ENCODE assay signal across 8 mouse cellular contexts in the genomic region with DNA sequence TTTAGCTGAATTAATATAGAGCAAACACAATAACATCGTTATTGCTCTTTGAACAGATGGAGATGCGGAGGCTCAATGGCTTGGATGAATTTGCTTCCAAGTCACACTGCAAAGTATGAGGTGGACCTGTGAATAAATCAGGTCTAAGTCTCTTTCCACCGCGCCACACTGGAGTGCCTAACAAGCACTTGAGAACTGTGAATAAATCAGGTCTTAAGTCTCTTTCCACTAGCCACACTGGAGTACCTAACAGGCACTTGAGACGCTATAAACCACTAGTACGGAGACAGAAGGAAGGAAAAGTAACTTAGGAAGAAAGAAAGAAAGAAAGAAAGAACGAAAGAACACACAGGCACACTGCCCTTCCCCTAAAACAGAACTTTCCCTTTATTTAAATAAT. TPM values are rescaled to one million over a fixed set of nuclear protein-coding genes. Genes with fewer than 3 reads are reported as not detected.
DNase-seq lines count a peak whose midpoint lies in the region; ATAC-seq and TF ChIP-seq lines count a peak whose summit lies in the region.

No protein-coding gene starts in this region.

- no peak for TF ChIP-seq CTCF in cerebellum, adult 2 months (IDR thresholded peaks at IDR 0.05; ENCODE audit: borderline replicate concordance, insufficient read depth, low read depth, low read length)

- ATAC-seq in hindbrain, embryonic 14.5 days (ENCODE audit: low FRiP score) = no peak

- H3K27me3 ChIP-seq in cerebellum, adult 2 months (ENCODE audit: control insufficient read depth, insufficient read depth, low read length) = no peaks in the 10 kb centered on the region
- H3K27me3 ChIP-seq in hindbrain, embryonic 14.5 days (ENCODE audit: control insufficient read depth, insufficient read depth, low read length) = no peaks in the 10 kb centered on the region

- H3K9me3 ChIP-seq in hindbrain, embryonic 14.5 days (ENCODE audit: control insufficient read depth, low read length) = no peaks in the 10 kb centered on the region

- H3K27ac ChIP-seq in cerebellum, adult 2 months (ENCODE audit: insufficient read depth, low read length) = no peak overlapping the region
- H3K27ac ChIP-seq in hindbrain, embryonic 14.5 days = no peak overlapping the region

- H3K4me3 ChIP-seq in cerebellum, adult 2 months (replicated peaks; ENCODE audit: insufficient read depth, low read depth, low read length) = peak overlapping the region; percentile 92
- peak overlapping the region; percentile 96 for H3K4me3 ChIP-seq in hindbrain, embryonic 14.5 days (replicated peaks; ENCODE audit: low read length)

- H3K36me3 ChIP-seq in hindbrain, embryonic 14.5 days (replicated peaks; ENCODE audit: control insufficient read depth, insufficient read depth) = no peaks in the 10 kb centered on the region

- no peak for DNase-seq in cerebellum, adult 2 months
- no peak for DNase-seq in cerebellum, postnatal 36 days
- peak; percentile 16 for DNase-seq in adipocyte (ENCODE audit: low spot score)
- no peak for DNase-seq in hindbrain, embryonic 14.5 days (ENCODE audit: low spot score)
- DNase-seq in lung, postnatal 14 days = peak; percentile 12
- no peak for DNase-seq in gastrocnemius, postnatal 25 days
- DNase-seq in gastrocnemius, postnatal 36 days = no peak
- DNase-seq in spleen, postnatal 4 days (ENCODE audit: low spot score in 2 of 2) = no peak

- H3K9ac ChIP-seq in hindbrain, embryonic 14.5 days = peak overlapping the region; percentile 95

- H3K4me2 ChIP-seq in hindbrain, embryonic 14.5 days (replicated peaks) = peak overlapping the region; percentile 64

- WGBS in cerebellum, adult 2 months = 3% methylated on average over 7 of the region's 7 CpGs
- WGBS in hindbrain, embryonic 14.5 days = 18% methylated on average over 7 of the region's 7 CpGs

- no peak for TF ChIP-seq POLR2A in cerebellum, adult 2 months (IDR thresholded peaks at IDR 0.05; ENCODE audit: borderline replicate concordance, insufficient read depth, low read length)

- intact Hi-C loops in gastrocnemius, postnatal 36 days (cut with DNase I) = no loop called here

- H3K4me1 ChIP-seq in cerebellum, adult 2 months (ENCODE audit: control insufficient read depth, insufficient read depth, low read length) = peaks cover 8% of the 10 kb centered on the region
- H3K4me1 ChIP-seq in hindbrain, embryonic 14.5 days (replicated peaks; ENCODE audit: control insufficient read depth, insufficient read depth, low read length) = peaks cover 10% of the 10 kb centered on the region

RNA-seq across cellular contexts. Expression of a gene that starts 1.3 kb away (rescaled TPM):
- polyA plus RNA-seq in cerebellum, adult 2 months (2012; rRNA removed) = 52.4 and 52.6 TPM in 2 replicates
- polyA plus RNA-seq in hindbrain, embryonic 14.5 days (2014; fragmentation: Nextera tagmentation; extraction: Ambion mirVana) = 93.2 and 99.7 TPM in 2 replicates
- 100 to 1,000 TPM; 133 to 158 TPM for total RNA-seq in gastrocnemius, postnatal 25 days (2021)
- 100 to 1,000 TPM; 146 to 151 TPM for total RNA-seq in gastrocnemius, postnatal 36 days (2021)

Comparison
In these comparisons a context has a peak if more than half of its experiments do, and no peak if none do; other contexts are left out.
1. DNase-seq: peak in adipocyte (single experiment) and lung, postnatal 14 days (single experiment); none in cerebellum, adult 2 months (0 of 2), cerebellum, postnatal 36 days (0 of 2), hindbrain, embryonic 14.5 days (single experiment), gastrocnemius, postnatal 25 days (single experiment), gastrocnemius, postnatal 36 days (0 of 2) and spleen, postnatal 4 days (0 of 2).